Mouse (Mus musculus) T-helper 2 cell (primary cell): ENCODE data around the gene Gm7534.
"Not testable (repeated sequence)": the region's sequence is repeated elsewhere in the genome, so short reads cannot be mapped to it uniquely, and the experiment has no call there.

Experiments
- in situ Hi-C: fragments of 300-600 bp; cut with MboI, MseI; formaldehyde crosslinking; loops from one replicate; pipeline ENCODE4 v1.15.1; 2025; ENCODE audit warnings: high pct_unique_total_duplicates

Gene Gm7534

GRCm38 (mm10) chr4:134203340-134203896 lies 614 bp upstream of the Gm7534 start:
- in situ Hi-C loops: no loop called here

- in situ Hi-C loops: no loop called here
Measured at GRCm38 (mm10) chr4:134199371-134199770, 3.4 kb downstream of the Gm7534 start.

GRCm38 (mm10) chr4:134186268-134186667 lies 16.5 kb downstream of the Gm7534 start:
- in situ Hi-C loops: no loop called here

GRCm38 (mm10) chr4:134185569-134185968 lies 17.2 kb downstream of the Gm7534 start:
- in situ Hi-C loops: no loop called here

- in situ Hi-C loops: no loop called here
Measured at GRCm38 (mm10) chr4:134183711-134184110, 19.1 kb downstream of the Gm7534 start.

- in situ Hi-C loops: no loop called here
Measured at GRCm38 (mm10) chr4:134181825-134182224, 21.0 kb downstream of the Gm7534 start.

- in situ Hi-C loops: no loop called here
Measured at GRCm38 (mm10) chr4:134181112-134181511, 21.7 kb downstream of the Gm7534 start.

- in situ Hi-C loops: no loop called here
Measured at GRCm38 (mm10) chr4:134172391-134172790, 30.4 kb downstream of the Gm7534 start.

- in situ Hi-C loops: no loop called here
Measured at GRCm38 (mm10) chr4:134166906-134167305, 35.9 kb downstream of the Gm7534 start.

- in situ Hi-C loops: no loop called here
Measured at GRCm38 (mm10) chr4:134165548-134166465, 37.0 kb downstream of the Gm7534 start.

- in situ Hi-C loops: no loop called here
Measured at GRCm38 (mm10) chr4:134165024-134165423, 37.8 kb downstream of the Gm7534 start.

GRCm38 (mm10) chr4:134164591-134164990 lies 38.2 kb downstream of the Gm7534 start:
- in situ Hi-C loops: no loop called here

GRCm38 (mm10) chr4:134160071-134160470 lies 42.7 kb downstream of the Gm7534 start:
- in situ Hi-C loops: not testable (repeated sequence)

- in situ Hi-C loops: no loop called here
Measured at GRCm38 (mm10) chr4:134158774-134159173, 44.0 kb downstream of the Gm7534 start.

GRCm38 (mm10) chr4:134157558-134157957 lies 45.2 kb downstream of the Gm7534 start:
- in situ Hi-C loops: no loop called here

GRCm38 (mm10) chr4:134156744-134157143 lies 46.1 kb downstream of the Gm7534 start:
- in situ Hi-C loops: no loop called here

GRCm38 (mm10) chr4:134155961-134156465 lies 46.8 kb downstream of the Gm7534 start:
- in situ Hi-C loops: no loop called here

GRCm38 (mm10) chr4:134155531-134155930 lies 47.3 kb downstream of the Gm7534 start:
- in situ Hi-C loops: no loop called here

GRCm38 (mm10) chr4:134154354-134154753 lies 48.5 kb downstream of the Gm7534 start:
- in situ Hi-C loops: no loop called here

- in situ Hi-C loops: no loop called here
Measured at GRCm38 (mm10) chr4:134153656-134154055, 49.1 kb downstream of the Gm7534 start.

GRCm38 (mm10) chr4:134152112-134152511 lies 50.7 kb downstream of the Gm7534 start:
- in situ Hi-C loops: no loop called here

- in situ Hi-C loops: no loop called here
Measured at GRCm38 (mm10) chr4:134149389-134149788, 53.4 kb downstream of the Gm7534 start.

GRCm38 (mm10) chr4:134144297-134144696 lies 58.5 kb downstream of the Gm7534 start:
- in situ Hi-C loops: not testable (repeated sequence)
